In the genomic region with DNA sequence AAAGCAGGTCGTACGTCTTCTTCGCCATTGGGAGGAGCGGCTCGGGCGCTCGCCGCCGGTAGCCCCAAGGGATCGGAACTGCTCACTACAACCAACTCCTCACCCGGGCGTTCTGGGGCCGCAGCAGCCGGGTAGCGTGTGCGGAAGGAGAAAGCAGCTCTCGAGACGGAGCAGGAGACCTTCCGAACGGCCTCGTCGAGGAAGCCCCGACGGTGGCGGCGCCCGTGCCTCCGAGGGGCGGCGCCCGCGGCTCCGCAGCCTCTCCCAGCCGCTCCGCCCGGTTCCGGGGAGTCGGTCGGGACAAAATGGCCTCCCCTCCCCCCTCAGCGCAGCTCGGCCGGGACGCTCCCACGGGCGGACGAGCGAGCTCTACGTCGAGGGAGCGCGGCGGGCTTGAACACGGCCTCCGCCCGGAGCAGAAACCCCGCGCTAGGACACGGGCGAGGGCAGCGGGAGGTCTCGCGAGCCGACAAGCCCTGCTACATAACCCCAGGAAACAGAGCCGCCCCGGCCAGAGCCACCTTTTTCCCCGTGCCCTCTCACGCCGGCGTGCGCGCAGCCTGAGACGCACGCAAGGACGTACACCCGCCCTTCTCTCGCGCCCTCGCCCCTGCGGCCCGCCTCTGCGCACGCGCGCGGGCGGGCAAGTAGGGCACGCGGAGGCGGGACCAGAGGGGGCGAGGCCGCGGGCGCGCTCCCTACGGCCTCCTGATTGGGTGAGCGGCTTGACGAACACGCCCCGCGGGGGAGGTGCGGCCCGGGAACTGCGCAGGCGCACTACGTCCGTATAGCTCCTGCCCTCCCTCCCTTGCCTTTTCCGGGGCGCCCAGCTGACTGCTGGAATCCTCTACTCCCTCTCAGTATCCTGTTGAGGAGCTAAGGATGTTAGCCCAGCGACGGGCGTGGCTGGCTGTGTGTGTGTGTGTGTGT, we compare ENCODE assay signal across 7 mouse cellular contexts. TPM values are rescaled to one million over a fixed set of nuclear protein-coding genes. Genes with fewer than 3 reads are reported as not detected.
DNase-seq lines count a peak whose midpoint lies in the region; ATAC-seq lines count a peak whose summit lies in the region.

A gene (minus strand): TSS at position 579 of the 930 bp plus-strand sequence.

- peak; percentile 98 for ATAC-seq in embryonic facial prominence, embryonic 12.5 days (ENCODE audit: insufficient number of reproducible peaks, insufficient read depth, low FRiP score, low TSS enrichment)
- ATAC-seq in limb, embryonic 11.5 days (ENCODE audit: insufficient number of reproducible peaks, low FRiP score, low TSS enrichment, low read depth), result peak; percentile 98
- peak; percentile 97 for ATAC-seq in midbrain, embryonic 14.5 days (ENCODE audit: low FRiP score, low TSS enrichment)

- peaks cover 9% of the 10 kb centered on the region for H3K4me1 ChIP-seq in embryonic facial prominence, embryonic 12.5 days
- peaks cover 4% of the 10 kb centered on the region; the same call in 1 of the 2 replicates for H3K4me1 ChIP-seq in limb, embryonic 11.5 days (ENCODE audit: control insufficient read depth, insufficient read depth, low read length)
- peaks cover 14% of the 10 kb centered on the region for H3K4me1 ChIP-seq in midbrain, embryonic 14.5 days (ENCODE audit: control insufficient read depth, insufficient read depth, low read length)

- no peaks in the 10 kb centered on the region for H3K27me3 ChIP-seq in embryonic facial prominence, embryonic 12.5 days
- no peaks in the 10 kb centered on the region for H3K27me3 ChIP-seq in limb, embryonic 11.5 days (ENCODE audit: control insufficient read depth, insufficient read depth, low read length)
- no peaks in the 10 kb centered on the region for H3K27me3 ChIP-seq in midbrain, embryonic 14.5 days (ENCODE audit: control insufficient read depth, insufficient read depth, low read length)

- peak; percentile 100 for DNase-seq in adrenal gland, postnatal 25 days
- DNase-seq in heart, adult 11 months, result peak; percentile 100
- peak; percentile 99 for DNase-seq in kidney, adult 18-20 months
- DNase-seq in limb, embryonic 11.5 days (ENCODE audit: low spot score), result peak; percentile 98
- peak; percentile 100 for DNase-seq in midbrain, embryonic 14.5 days
- DNase-seq in spleen, adult 18-20 months, result peak; percentile 98

- no peaks in the 10 kb centered on the region for H3K9me3 ChIP-seq in embryonic facial prominence, embryonic 12.5 days
- H3K9me3 ChIP-seq in limb, embryonic 11.5 days (ENCODE audit: control insufficient read depth, low read length), result no peaks in the 10 kb centered on the region; the same call in 1 of the 2 replicates
- H3K9me3 ChIP-seq in midbrain, embryonic 14.5 days (ENCODE audit: control insufficient read depth, low read length), result no peaks in the 10 kb centered on the region

- WGBS in embryonic facial prominence, embryonic 12.5 days, result under 1% methylated on average over 110 of the region's 111 CpGs
- WGBS in limb, embryonic 11.5 days, result 0% methylated on average over 92 of the region's 111 CpGs
- under 1% methylated on average over 111 of the region's 111 CpGs for WGBS in midbrain, embryonic 14.5 days

- no peaks in the 10 kb centered on the region for H3K36me3 ChIP-seq in embryonic facial prominence, embryonic 12.5 days
- no peaks in the 10 kb centered on the region; the same call in 1 of the 2 replicates for H3K36me3 ChIP-seq in limb, embryonic 11.5 days (ENCODE audit: control insufficient read depth, insufficient read depth, low read length)
- no peaks in the 10 kb centered on the region for H3K36me3 ChIP-seq in midbrain, embryonic 14.5 days (ENCODE audit: control insufficient read depth, insufficient read depth, low read length)

- H3K4me2 ChIP-seq in embryonic facial prominence, embryonic 12.5 days (replicated peaks), result peak within 1 kb of the TSS; percentile 77
- peak within 1 kb of the TSS; percentile 74 for H3K4me2 ChIP-seq in limb, embryonic 11.5 days (ENCODE audit: low read depth, severe bottlenecking)
- H3K4me2 ChIP-seq in midbrain, embryonic 14.5 days (ENCODE audit: low read length), result peak within 1 kb of the TSS; percentile 85

- H3K9ac ChIP-seq in embryonic facial prominence, embryonic 12.5 days, result peak within 1 kb of the TSS; percentile 85
- peak within 1 kb of the TSS; percentile 81 for H3K9ac ChIP-seq in limb, embryonic 11.5 days (ENCODE audit: low read length)
- H3K9ac ChIP-seq in midbrain, embryonic 14.5 days (replicated peaks; ENCODE audit: low read length), result peak within 1 kb of the TSS; percentile 90

- peak within 1 kb of the TSS; percentile 87 for H3K4me3 ChIP-seq in embryonic facial prominence, embryonic 12.5 days
- H3K4me3 ChIP-seq in limb, embryonic 11.5 days (ENCODE audit: low read depth, low read length), result peak within 1 kb of the TSS; percentile 95
- H3K4me3 ChIP-seq in midbrain, embryonic 14.5 days (replicated peaks; ENCODE audit: low read depth, low read length), result peak within 1 kb of the TSS; percentile 94

- peak within 1 kb of the TSS; percentile 96 for H3K27ac ChIP-seq in embryonic facial prominence, embryonic 12.5 days
- peak within 1 kb of the TSS; percentile 89 for H3K27ac ChIP-seq in limb, embryonic 11.5 days (replicated peaks; ENCODE audit: low read depth, low read length)
- H3K27ac ChIP-seq in midbrain, embryonic 14.5 days (replicated peaks; ENCODE audit: low read depth, low read length), result peak within 1 kb of the TSS; percentile 96

RNA-seq across cellular contexts. Expression of the gene that starts here (rescaled TPM):
- total RNA-seq in adrenal gland, postnatal 25 days (2021), result 200 and 227 TPM in 2 replicates
- polyA plus RNA-seq in embryonic facial prominence, embryonic 12.5 days (2016; fragmentation: Nextera tagmentation; extraction: Ambion mirVana), result 116 and 121 TPM in 2 replicates
- polyA plus RNA-seq in limb, embryonic 11.5 days (2014; fragmentation: Nextera tagmentation; extraction: Ambion mirVana), result 83.3 and 87.3 TPM in 2 replicates
- polyA plus RNA-seq in midbrain, embryonic 14.5 days (2014; fragmentation: Nextera tagmentation; extraction: Ambion mirVana), result 145 and 176 TPM in 2 replicates

Comparison
In these comparisons a context has a peak if more than half of its experiments do, and no peak if none do; other contexts are left out.
1. Peak in every context shown above with its lines: DNase-seq, ATAC-seq, H3K4me3 ChIP-seq and H3K27ac ChIP-seq.